Comparison of ENCODE assay signal across 26 mouse cellular contexts in the genomic region with DNA sequence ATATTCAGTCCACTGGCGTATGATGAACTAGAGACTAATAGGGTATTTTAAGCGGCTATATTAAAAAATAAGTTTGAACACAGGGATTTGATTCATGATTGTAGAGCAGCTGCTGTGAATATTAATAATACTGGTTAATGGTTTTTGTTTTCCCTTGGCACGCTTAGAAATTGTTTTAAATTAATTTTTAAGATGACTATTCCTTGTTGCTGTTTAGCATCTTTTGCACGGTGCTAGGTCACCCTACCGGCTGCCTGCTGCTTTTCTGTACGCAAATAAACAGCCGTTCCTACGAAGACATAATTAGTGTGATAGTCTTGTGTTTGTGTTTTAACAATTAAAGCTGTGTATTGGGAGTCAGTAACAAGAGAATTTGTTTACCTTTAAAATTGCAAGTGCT.
DNase-seq lines count a peak whose midpoint lies in the region; ATAC-seq and TF ChIP-seq lines count a peak whose summit lies in the region.
"Had no signal": no experiment of that assay in that cellular context is flagged by ENCODE, and none has a peak within 500 bp of the region (broad histone marks: within the 10 kb centered on the region; RNA-seq: fewer than 3 reads in every experiment).

No protein-coding gene starts in this region.

- WGBS in hindbrain, embryonic 13.5 days: 71% methylated on average over 8 of the region's 8 CpGs
- 88% methylated on average over 8 of the region's 8 CpGs for WGBS in hindbrain, embryonic 11.5 days
- 80% methylated on average over 8 of the region's 8 CpGs for WGBS in midbrain, postnatal 0 days
- 91% methylated on average over 8 of the region's 8 CpGs for WGBS in midbrain, embryonic 13.5 days
- WGBS in hindbrain, embryonic 16.5 days: 69% methylated on average over 8 of the region's 8 CpGs
- WGBS in neural tube, embryonic 15.5 days: 48% methylated on average over 8 of the region's 8 CpGs

- H3K4me1 ChIP-seq in hindbrain, embryonic 13.5 days (replicated peaks): no peaks in the 10 kb centered on the region
- no peaks in the 10 kb centered on the region for H3K4me1 ChIP-seq in hindbrain, embryonic 11.5 days (replicated peaks; ENCODE audit: control insufficient read depth, insufficient read depth, low read length)
- no peaks in the 10 kb centered on the region for H3K4me1 ChIP-seq in midbrain, postnatal 0 days (ENCODE audit: insufficient read depth, low read length)
- H3K4me1 ChIP-seq in midbrain, embryonic 13.5 days (replicated peaks): no peaks in the 10 kb centered on the region
- no peaks in the 10 kb centered on the region for H3K4me1 ChIP-seq in hindbrain, embryonic 16.5 days (ENCODE audit: control insufficient read depth, insufficient read depth, low read depth, low read length)
- no peaks in the 10 kb centered on the region for H3K4me1 ChIP-seq in neural tube, embryonic 15.5 days
- H3K4me1 ChIP-seq: embryonic facial prominence, embryonic 12.5 days; embryonic facial prominence, embryonic 15.5 days; heart, embryonic 10.5 days; heart, embryonic 13.5 days; intestine, embryonic 15.5 days had no signal

- no peaks in the 10 kb centered on the region for H3K9me3 ChIP-seq in hindbrain, embryonic 13.5 days
- no peaks in the 10 kb centered on the region for H3K9me3 ChIP-seq in hindbrain, embryonic 11.5 days (ENCODE audit: control insufficient read depth, low read length)
- no peaks in the 10 kb centered on the region for H3K9me3 ChIP-seq in midbrain, postnatal 0 days (ENCODE audit: low read length)
- no peaks in the 10 kb centered on the region for H3K9me3 ChIP-seq in midbrain, embryonic 13.5 days
- no peaks in the 10 kb centered on the region for H3K9me3 ChIP-seq in hindbrain, embryonic 16.5 days (ENCODE audit: control insufficient read depth, low read length)
- H3K9me3 ChIP-seq in neural tube, embryonic 15.5 days (replicated peaks): no peaks in the 10 kb centered on the region
- H3K9me3 ChIP-seq: embryonic facial prominence, embryonic 12.5 days; embryonic facial prominence, embryonic 15.5 days; heart, embryonic 10.5 days; intestine, embryonic 15.5 days had no signal

- no peak for DNase-seq in hindbrain, embryonic 11.5 days (ENCODE audit: low spot score)
- DNase-seq in midbrain, postnatal 0 days (ENCODE audit: low spot score): peak; percentile 22
- DNase-seq in layer of hippocampus, postnatal 25 days (ENCODE audit: extremely low spot score in 1 of 2, low spot score in 1 of 2): no peak
- no peak for DNase-seq in urinary bladder, postnatal 36 days (ENCODE audit: low spot score in 2 of 2)
- DNase-seq: adrenal gland, adult 8-10 months; adrenal gland, postnatal 25 days; cerebellum, adult 11 months; cerebellum, adult 2 months; cerebellum, adult 9-11 months; cerebellum, postnatal 25 days; gastrocnemius, postnatal 10 days; gastrocnemius, postnatal 36 days; heart, adult 2 months; heart, postnatal 14 days; heart, postnatal 4 days had no signal

- no peaks in the 10 kb centered on the region for H3K36me3 ChIP-seq in hindbrain, embryonic 13.5 days
- no peaks in the 10 kb centered on the region for H3K36me3 ChIP-seq in hindbrain, embryonic 11.5 days (ENCODE audit: control insufficient read depth, insufficient read depth, low read length)
- no peaks in the 10 kb centered on the region for H3K36me3 ChIP-seq in midbrain, postnatal 0 days (ENCODE audit: insufficient read depth, low read length)
- no peaks in the 10 kb centered on the region for H3K36me3 ChIP-seq in midbrain, embryonic 13.5 days
- no peaks in the 10 kb centered on the region for H3K36me3 ChIP-seq in hindbrain, embryonic 16.5 days (ENCODE audit: control insufficient read depth, insufficient read depth, low read length)
- H3K36me3 ChIP-seq in neural tube, embryonic 15.5 days: no peaks in the 10 kb centered on the region
- H3K36me3 ChIP-seq: embryonic facial prominence, embryonic 12.5 days; embryonic facial prominence, embryonic 15.5 days; heart, embryonic 10.5 days; heart, embryonic 13.5 days; intestine, embryonic 15.5 days had no signal

- peak; percentile 39; the same call in 1 of the 2 replicates for ATAC-seq in hindbrain, embryonic 13.5 days (ENCODE audit: low FRiP score)
- no peak for ATAC-seq in hindbrain, embryonic 11.5 days (ENCODE audit: low FRiP score)
- no peak for ATAC-seq in midbrain, postnatal 0 days (ENCODE audit: low FRiP score)
- no peak for ATAC-seq in midbrain, embryonic 13.5 days
- peak; percentile 34; the same call in 1 of the 2 replicates for ATAC-seq in hindbrain, embryonic 16.5 days
- ATAC-seq in neural tube, embryonic 15.5 days (ENCODE audit: low FRiP score): peak; percentile 61; the same call in 1 of the 2 replicates
- ATAC-seq: activated CD4-positive, CD25-positive, alpha-beta regulatory T cell, adult 4 months; forebrain, embryonic 16.5 days; intestine, embryonic 15.5 days had no signal

- no peak overlapping the region for H3K4me2 ChIP-seq in hindbrain, embryonic 13.5 days
- no peak overlapping the region for H3K4me2 ChIP-seq in hindbrain, embryonic 11.5 days (replicated peaks; ENCODE audit: low read depth, low read length)
- no peak overlapping the region for H3K4me2 ChIP-seq in midbrain, postnatal 0 days (ENCODE audit: low read depth, low read length, poor library complexity, severe bottlenecking)
- no peak overlapping the region for H3K4me2 ChIP-seq in midbrain, embryonic 13.5 days (replicated peaks)
- no peak overlapping the region for H3K4me2 ChIP-seq in hindbrain, embryonic 16.5 days (ENCODE audit: low read length)
- no peak overlapping the region for H3K4me2 ChIP-seq in neural tube, embryonic 15.5 days
- H3K4me2 ChIP-seq: embryonic facial prominence, embryonic 12.5 days; embryonic facial prominence, embryonic 15.5 days; heart, embryonic 13.5 days; intestine, embryonic 15.5 days had no signal

- no peak overlapping the region for H3K9ac ChIP-seq in hindbrain, embryonic 13.5 days
- H3K9ac ChIP-seq in hindbrain, embryonic 11.5 days (ENCODE audit: low read depth, low read length): no peak overlapping the region
- no peak overlapping the region for H3K9ac ChIP-seq in midbrain, postnatal 0 days (replicated peaks; ENCODE audit: low read length, poor library complexity, severe bottlenecking)
- H3K9ac ChIP-seq in midbrain, embryonic 13.5 days (replicated peaks): no peak overlapping the region
- no peak overlapping the region for H3K9ac ChIP-seq in hindbrain, embryonic 16.5 days (ENCODE audit: low read depth, low read length)
- H3K9ac ChIP-seq in neural tube, embryonic 15.5 days (replicated peaks): no peak overlapping the region
- H3K9ac ChIP-seq: embryonic facial prominence, embryonic 12.5 days; embryonic facial prominence, embryonic 15.5 days; heart, embryonic 13.5 days; intestine, embryonic 15.5 days had no signal

- no peaks in the 10 kb centered on the region for H3K27me3 ChIP-seq in hindbrain, embryonic 13.5 days
- no peaks in the 10 kb centered on the region for H3K27me3 ChIP-seq in hindbrain, embryonic 11.5 days (ENCODE audit: control insufficient read depth, insufficient read depth, low read length)
- no peaks in the 10 kb centered on the region for H3K27me3 ChIP-seq in midbrain, postnatal 0 days (ENCODE audit: insufficient read depth, low read length)
- no peaks in the 10 kb centered on the region for H3K27me3 ChIP-seq in midbrain, embryonic 13.5 days
- H3K27me3 ChIP-seq in hindbrain, embryonic 16.5 days (replicated peaks; ENCODE audit: control insufficient read depth, insufficient read depth, low read length): no peaks in the 10 kb centered on the region
- no peaks in the 10 kb centered on the region for H3K27me3 ChIP-seq in neural tube, embryonic 15.5 days (replicated peaks)
- H3K27me3 ChIP-seq: embryonic facial prominence, embryonic 12.5 days; embryonic facial prominence, embryonic 15.5 days; heart, embryonic 13.5 days; intestine, embryonic 15.5 days had no signal

- no peak overlapping the region for H3K4me3 ChIP-seq in hindbrain, embryonic 13.5 days
- no peak overlapping the region for H3K4me3 ChIP-seq in hindbrain, embryonic 11.5 days (ENCODE audit: low read depth, low read length)
- H3K4me3 ChIP-seq in midbrain, postnatal 0 days (ENCODE audit: low read depth, low read length): no peak overlapping the region
- H3K4me3 ChIP-seq in midbrain, embryonic 13.5 days (replicated peaks): no peak overlapping the region
- H3K4me3 ChIP-seq in hindbrain, embryonic 16.5 days (ENCODE audit: low read length): no peak overlapping the region
- no peak overlapping the region for H3K4me3 ChIP-seq in neural tube, embryonic 15.5 days (replicated peaks)
- H3K4me3 ChIP-seq: embryonic facial prominence, embryonic 12.5 days; embryonic facial prominence, embryonic 15.5 days; heart, adult 2 months; heart, embryonic 10.5 days; heart, embryonic 13.5 days; intestine, embryonic 15.5 days had no signal

- no peak for TF ChIP-seq CTCF in midbrain, postnatal 0 days (IDR thresholded peaks at IDR 0.05)

- no peak overlapping the region for H3K27ac ChIP-seq in hindbrain, embryonic 13.5 days
- H3K27ac ChIP-seq in hindbrain, embryonic 11.5 days (ENCODE audit: low read depth, low read length): no peak overlapping the region
- H3K27ac ChIP-seq in midbrain, postnatal 0 days (ENCODE audit: low read depth, low read length): no peak overlapping the region
- no peak overlapping the region for H3K27ac ChIP-seq in midbrain, embryonic 13.5 days
- no peak overlapping the region for H3K27ac ChIP-seq in hindbrain, embryonic 16.5 days (ENCODE audit: low read depth, low read length)
- H3K27ac ChIP-seq in neural tube, embryonic 15.5 days (replicated peaks): no peak overlapping the region
- H3K27ac ChIP-seq: embryonic facial prominence, embryonic 12.5 days; embryonic facial prominence, embryonic 15.5 days; heart, adult 2 months; heart, embryonic 10.5 days; heart, embryonic 13.5 days; intestine, embryonic 15.5 days had no signal

Comparison
In these comparisons a context has a peak if more than half of its experiments do, and no peak if none do; other contexts are left out.
1. ATAC-seq: peak in hindbrain, embryonic 13.5 days (single experiment), hindbrain, embryonic 16.5 days (single experiment) and neural tube, embryonic 15.5 days (single experiment); none in hindbrain, embryonic 11.5 days (single experiment), midbrain, postnatal 0 days (single experiment) and midbrain, embryonic 13.5 days (single experiment).